10 mouse cellular contexts compared by ENCODE assay signal in the genomic region with DNA sequence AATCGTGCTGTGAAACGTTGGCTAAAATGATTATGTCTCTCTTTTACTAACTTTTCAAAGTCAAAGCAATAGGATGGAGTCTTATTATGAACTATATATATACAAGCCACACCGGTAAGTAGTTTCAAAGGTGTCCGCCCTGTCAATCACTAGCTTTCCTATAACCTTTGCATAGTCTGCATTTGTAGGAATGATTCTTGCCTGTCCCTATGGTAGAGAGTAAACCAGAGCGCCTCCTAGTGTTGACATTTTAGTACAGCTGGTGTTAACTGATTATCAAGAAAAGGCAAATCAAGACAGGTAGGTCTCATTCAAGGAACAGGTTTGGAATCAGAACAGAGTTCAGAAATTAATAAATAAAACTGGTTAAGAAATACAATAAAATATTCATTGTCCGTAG. TPM values are rescaled to one million over a fixed set of nuclear protein-coding genes. Genes with fewer than 3 reads are reported as not detected.
DNase-seq lines count a peak whose midpoint lies in the region; ATAC-seq and TF ChIP-seq lines count a peak whose summit lies in the region.
"Had no signal": no experiment of that assay in that cellular context is flagged by ENCODE, and none has a peak within 500 bp of the region (broad histone marks: within the 10 kb centered on the region; RNA-seq: fewer than 3 reads in every experiment).

No protein-coding gene starts in this region.

- no peak for DNase-seq in heart, postnatal 0 days (ENCODE audit: low spot score)
- no peak for DNase-seq in heart, postnatal 25 days (ENCODE audit: low spot score)
- DNase-seq in neural tube, embryonic 11.5 days (ENCODE audit: low spot score): peak; percentile 12
- peak; percentile 50 for DNase-seq in embryo, embryonic 9.5 days (ENCODE audit: extremely low spot score)
- peak; percentile 73 for DNase-seq in retina, embryonic 14.5 days (ENCODE audit: low spot score)
- no peak for DNase-seq in spleen, postnatal 4 days (ENCODE audit: low spot score in 2 of 2)

- intact Hi-C loops in heart, postnatal 25 days (cut with DNase I): no loop called here

- H3K36me3 ChIP-seq in heart, postnatal 0 days (replicated peaks; ENCODE audit: control insufficient read depth, insufficient read depth, low read length): no peaks in the 10 kb centered on the region
- no peaks in the 10 kb centered on the region for H3K36me3 ChIP-seq in neural tube, embryonic 11.5 days (ENCODE audit: control insufficient read depth, insufficient read depth, low read length)
- H3K36me3 ChIP-seq in neural tube, embryonic 15.5 days: no peaks in the 10 kb centered on the region
- H3K36me3 ChIP-seq: heart, embryonic 13.5 days had no signal

- no peaks in the 10 kb centered on the region for H3K9me3 ChIP-seq in heart, postnatal 0 days (replicated peaks; ENCODE audit: control insufficient read depth, low read length)
- no peaks in the 10 kb centered on the region for H3K9me3 ChIP-seq in neural tube, embryonic 11.5 days (ENCODE audit: control insufficient read depth, low read length)
- no peaks in the 10 kb centered on the region for H3K9me3 ChIP-seq in neural tube, embryonic 15.5 days (replicated peaks)
- H3K9me3 ChIP-seq: heart, embryonic 13.5 days had no signal

- no peak overlapping the region for H3K4me3 ChIP-seq in heart, postnatal 0 days (ENCODE audit: low read depth, low read length)
- no peak overlapping the region for H3K4me3 ChIP-seq in neural tube, embryonic 11.5 days (ENCODE audit: low read depth, low read length)
- H3K4me3 ChIP-seq in neural tube, embryonic 15.5 days (replicated peaks): no peak overlapping the region
- H3K4me3 ChIP-seq: heart, embryonic 13.5 days had no signal

- no peak overlapping the region for H3K27ac ChIP-seq in heart, postnatal 0 days (ENCODE audit: low read depth)
- H3K27ac ChIP-seq in neural tube, embryonic 11.5 days (ENCODE audit: low read depth, low read length): no peak overlapping the region
- H3K27ac ChIP-seq in neural tube, embryonic 15.5 days (replicated peaks): no peak overlapping the region
- H3K27ac ChIP-seq: heart, embryonic 13.5 days had no signal

- peak; percentile 45 for TF ChIP-seq CTCF in heart, postnatal 0 days (IDR thresholded peaks at IDR 0.05; ENCODE audit: low read depth)

- no peak for TF ChIP-seq EP300 in heart, postnatal 0 days (IDR thresholded peaks at IDR 0.05; ENCODE audit: low read depth)

- ATAC-seq in heart, postnatal 0 days (ENCODE audit: insufficient read depth, low read depth): no peak
- ATAC-seq in neural tube, embryonic 11.5 days (ENCODE audit: insufficient read depth, low FRiP score, low TSS enrichment): peak; percentile 31; the same call in 1 of the 2 replicates
- ATAC-seq in neural tube, embryonic 15.5 days (ENCODE audit: low FRiP score): no peak
- no peak for ATAC-seq in activated CD4-positive, CD25-positive, alpha-beta regulatory T cell, adult 4 months

- no peak overlapping the region for H3K4me2 ChIP-seq in heart, postnatal 0 days (ENCODE audit: low read depth, low read length)
- H3K4me2 ChIP-seq in neural tube, embryonic 11.5 days (ENCODE audit: low read depth): no peak overlapping the region
- H3K4me2 ChIP-seq in neural tube, embryonic 15.5 days: no peak overlapping the region
- H3K4me2 ChIP-seq: heart, embryonic 13.5 days had no signal

- H3K4me1 ChIP-seq in heart, postnatal 0 days (ENCODE audit: control insufficient read depth, insufficient read depth): no peaks in the 10 kb centered on the region
- H3K4me1 ChIP-seq in neural tube, embryonic 11.5 days (ENCODE audit: control insufficient read depth, insufficient read depth, low read length): no peaks in the 10 kb centered on the region
- no peaks in the 10 kb centered on the region for H3K4me1 ChIP-seq in neural tube, embryonic 15.5 days
- H3K4me1 ChIP-seq: heart, embryonic 13.5 days had no signal

- H3K9ac ChIP-seq in heart, postnatal 0 days (replicated peaks; ENCODE audit: low read depth, low read length): no peak overlapping the region
- H3K9ac ChIP-seq in neural tube, embryonic 11.5 days (ENCODE audit: low read length): no peak overlapping the region
- no peak overlapping the region for H3K9ac ChIP-seq in neural tube, embryonic 15.5 days (replicated peaks)
- H3K9ac ChIP-seq: heart, embryonic 13.5 days had no signal

- H3K27me3 ChIP-seq in heart, postnatal 0 days (ENCODE audit: control insufficient read depth, insufficient read depth, low read length): no peaks in the 10 kb centered on the region
- H3K27me3 ChIP-seq in neural tube, embryonic 11.5 days (ENCODE audit: control insufficient read depth, insufficient read depth, low read length): no peaks in the 10 kb centered on the region
- H3K27me3 ChIP-seq in neural tube, embryonic 15.5 days (replicated peaks): no peaks in the 10 kb centered on the region
- H3K27me3 ChIP-seq: heart, embryonic 13.5 days had no signal

- 52% methylated on average over 6 of the region's 6 CpGs for WGBS in heart, postnatal 0 days
- WGBS in neural tube, embryonic 11.5 days: 56% methylated on average over 6 of the region's 6 CpGs
- 59% methylated on average over 6 of the region's 6 CpGs for WGBS in neural tube, embryonic 15.5 days

RNA-seq across cellular contexts. Expression of gene Cldn8, which starts 20.5 kb away (rescaled TPM):
- total RNA-seq in heart, postnatal 0 days (2014; rRNA removed; ENCODE audit: low replicate concordance): 6.8 TPM in 1 of 2 replicates, not detected in the other
- polyA plus RNA-seq in heart, postnatal 0 days (2015; fragmentation: Nextera tagmentation; extraction: Ambion mirVana): 0.14 TPM in 1 of 2 replicates, not detected in the other
- not detected for total RNA-seq in heart, postnatal 25 days (2021)
- 1.3 and 1.4 TPM in 2 replicates for polyA plus RNA-seq in neural tube, embryonic 11.5 days (2014; fragmentation: Nextera tagmentation; extraction: Ambion mirVana)
- 10.3 TPM in 1 of 2 replicates, not detected in the other for polyA plus RNA-seq in neural tube, embryonic 15.5 days (2015; fragmentation: Nextera tagmentation; extraction: Ambion mirVana)
- not detected for polyA plus RNA-seq in activated CD4-positive, CD25-positive, alpha-beta regulatory T cell, adult 4 months (2017; shearing (Covaris generic))
- total RNA-seq: adrenal gland, adult 18-20 months had no signal

RNA-seq across cellular contexts. Expression of gene Cldn17, which starts 35.7 kb away (rescaled TPM):
- not detected in 2 replicates for total RNA-seq in heart, postnatal 0 days (2014; rRNA removed; ENCODE audit: low replicate concordance)
- not detected in 2 replicates for polyA plus RNA-seq in heart, postnatal 0 days (2015; fragmentation: Nextera tagmentation; extraction: Ambion mirVana)
- total RNA-seq in heart, postnatal 25 days (2021): not detected
- polyA plus RNA-seq in neural tube, embryonic 11.5 days (2014; fragmentation: Nextera tagmentation; extraction: Ambion mirVana): not detected in 2 replicates
- polyA plus RNA-seq in neural tube, embryonic 15.5 days (2015; fragmentation: Nextera tagmentation; extraction: Ambion mirVana): not detected in 2 replicates
- not detected for polyA plus RNA-seq in activated CD4-positive, CD25-positive, alpha-beta regulatory T cell, adult 4 months (2017; shearing (Covaris generic))
- total RNA-seq: adrenal gland, adult 18-20 months had no signal
- polyA plus RNA-seq: heart, embryonic 13.5 days had no signal

Comparison
In these comparisons a context has a peak if more than half of its experiments do, and no peak if none do; other contexts are left out.
1. DNase-seq: peak in neural tube, embryonic 11.5 days (single experiment), embryo, embryonic 9.5 days (single experiment) and retina, embryonic 14.5 days (single experiment); none in heart, postnatal 0 days (single experiment), heart, postnatal 25 days (single experiment) and spleen, postnatal 4 days (0 of 2).